Mouse (Mus musculus): ENCODE data around the gene Zbtb16.

The Zbtb16 gene

GRCm38 (mm10) chr9:48661225-48662023, 174.6 kb downstream of the Zbtb16 start:
- no peak for DNase-seq

- DNase-seq: no peak
Measured at GRCm38 (mm10) chr9:48655525-48656169, 180.4 kb downstream of the Zbtb16 start.

DNA sequence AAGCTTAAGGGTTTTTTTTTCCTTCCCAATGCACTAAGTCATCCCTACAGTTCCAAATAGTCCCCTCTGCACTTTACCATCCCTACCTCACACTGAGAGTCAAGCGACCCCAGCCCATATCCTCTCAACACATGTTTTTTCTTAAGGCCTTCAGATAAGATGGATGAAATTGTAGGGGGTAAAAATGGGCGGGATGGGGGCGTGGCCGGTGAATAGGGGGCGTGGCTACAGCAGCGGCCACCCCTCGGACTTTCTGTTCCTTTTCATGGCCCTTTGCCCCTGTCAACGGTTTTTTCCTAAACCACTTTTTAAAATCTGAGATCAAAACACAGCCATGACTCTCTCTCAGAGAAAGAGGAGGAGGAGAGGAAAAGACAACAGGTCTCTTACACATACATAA, 181.3 kb downstream of the Zbtb16 start:
- DNase-seq: no peak

DNA sequence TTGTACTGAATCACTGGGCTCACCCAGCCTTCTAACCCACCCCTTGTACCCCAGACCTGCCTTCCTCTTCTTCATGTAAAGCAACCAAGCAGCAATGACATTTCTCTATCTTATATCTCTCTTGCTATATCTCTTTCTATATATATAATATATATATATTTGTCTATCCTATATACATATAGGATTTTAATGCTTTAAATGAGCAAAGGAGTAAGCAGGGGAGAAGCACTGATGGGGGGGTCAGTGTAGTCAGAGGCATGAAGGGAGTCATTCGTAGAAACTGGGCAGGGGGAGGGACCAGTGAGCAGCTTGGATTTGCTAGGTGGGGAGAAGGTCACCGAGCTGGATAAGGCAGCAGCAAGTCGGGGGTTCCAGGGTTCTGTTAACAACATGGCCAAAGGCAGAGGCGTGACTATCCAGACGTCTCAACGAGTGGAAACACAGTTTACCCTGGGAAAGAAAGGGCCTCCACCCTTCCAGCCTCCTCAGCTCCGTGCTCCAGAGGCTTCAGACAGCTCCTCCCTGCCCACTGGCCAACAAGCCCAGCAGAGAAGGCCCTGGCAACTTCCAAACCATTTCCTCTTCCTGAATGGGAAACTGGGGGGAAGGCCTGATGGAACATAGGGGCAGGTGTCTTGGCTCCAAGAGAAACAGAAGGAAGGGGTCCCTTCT, 182.5 kb downstream of the Zbtb16 start:
- no peak for DNase-seq

DNA sequence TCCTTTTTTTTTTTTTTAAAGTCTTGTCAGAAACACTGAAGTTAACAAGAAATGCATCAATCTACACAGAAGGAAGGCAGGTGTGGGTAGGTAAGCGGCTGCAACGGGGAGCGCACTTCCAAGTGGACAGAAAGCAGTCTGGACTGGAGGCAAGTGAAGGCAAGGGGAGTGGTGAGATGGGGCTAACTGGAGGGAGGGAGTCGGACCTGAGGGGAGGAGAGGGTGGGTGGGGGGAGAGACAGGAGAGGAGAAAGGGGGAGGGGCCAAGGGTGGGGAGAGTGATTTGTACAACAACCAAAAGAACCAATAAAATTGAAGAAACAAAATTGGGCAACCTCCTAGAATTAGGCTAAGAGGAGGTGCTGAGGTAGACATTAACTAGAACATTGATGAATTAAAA, 184.0 kb downstream of the Zbtb16 start:
- DNase-seq: no peak

GRCm38 (mm10) chr9:48650846-48651245, 185.2 kb downstream of the Zbtb16 start:
- DNase-seq: no peak

DNA sequence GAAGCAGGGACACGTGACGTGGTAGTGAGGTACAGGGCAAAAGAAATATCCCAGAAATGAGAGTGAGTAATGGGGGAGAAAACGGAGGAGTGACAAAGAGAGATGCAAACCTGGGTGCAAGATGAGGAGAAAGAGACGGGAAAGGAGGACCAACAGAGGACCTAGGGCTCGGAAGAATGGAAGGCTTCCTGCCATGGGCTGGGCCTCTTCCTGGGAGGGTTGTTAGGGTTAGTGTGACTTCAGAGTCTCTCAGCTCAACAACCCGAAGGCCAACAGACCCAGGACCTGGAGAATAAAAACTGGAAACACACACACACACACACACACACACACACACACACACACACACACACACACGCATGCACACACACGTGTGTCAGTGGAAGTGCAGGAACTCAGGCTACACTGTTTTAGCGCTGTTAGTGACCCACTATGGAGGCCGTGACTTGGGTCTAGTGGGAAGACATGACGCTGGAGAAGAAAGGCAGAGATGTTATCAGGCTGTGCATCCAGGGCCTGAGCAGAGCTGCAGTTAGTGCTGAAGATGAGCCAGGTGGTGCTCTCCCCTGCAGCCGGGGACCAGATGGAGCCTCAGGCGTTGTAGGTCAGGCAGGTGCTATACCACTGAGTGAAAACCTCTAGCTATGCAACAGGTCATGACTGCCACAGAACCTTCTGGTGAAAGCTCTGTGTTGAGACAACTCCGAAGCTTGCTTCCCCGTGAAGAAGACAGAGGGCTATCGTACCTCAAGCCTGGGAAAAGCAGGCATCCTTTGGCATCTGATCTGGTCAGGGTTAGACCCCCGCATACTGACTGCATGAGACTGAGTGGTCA, 186.0 kb downstream of the Zbtb16 start:
- no peak for DNase-seq

DNA sequence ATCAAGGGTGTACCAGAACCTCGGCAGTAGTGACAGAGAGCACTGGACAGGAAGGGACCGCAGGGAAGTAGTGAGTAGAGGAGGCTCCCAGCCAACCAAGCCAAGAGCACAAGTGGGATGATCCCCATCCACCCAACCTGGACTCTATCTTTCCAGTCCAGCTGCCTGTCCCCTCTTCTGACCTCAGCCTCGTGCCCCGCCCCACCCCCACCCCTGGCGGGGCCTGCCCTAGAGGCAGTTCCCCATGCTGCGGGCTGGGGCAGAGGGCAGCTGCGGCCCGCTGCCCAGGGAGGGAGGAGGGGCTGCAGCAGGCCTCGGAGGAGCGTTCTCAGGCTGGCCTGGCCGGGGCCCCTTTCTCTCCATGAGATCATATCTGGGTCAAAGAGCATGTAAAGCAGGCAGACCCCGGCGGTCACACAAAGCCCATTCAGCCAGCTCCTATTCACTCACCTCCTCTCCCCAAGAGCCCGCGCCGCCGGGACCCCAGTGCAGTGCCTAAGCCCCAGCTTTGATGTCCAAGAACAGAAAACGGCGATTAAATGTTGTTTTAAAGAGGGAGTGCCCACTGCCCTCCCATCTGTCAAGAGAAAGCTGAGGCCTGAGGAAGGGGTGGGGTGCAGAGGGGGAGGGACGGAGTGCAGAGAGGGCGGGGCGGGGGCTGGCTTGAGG, 186.8 kb downstream of the Zbtb16 start:
- DNase-seq: peak; percentile 45 to 61

DNA sequence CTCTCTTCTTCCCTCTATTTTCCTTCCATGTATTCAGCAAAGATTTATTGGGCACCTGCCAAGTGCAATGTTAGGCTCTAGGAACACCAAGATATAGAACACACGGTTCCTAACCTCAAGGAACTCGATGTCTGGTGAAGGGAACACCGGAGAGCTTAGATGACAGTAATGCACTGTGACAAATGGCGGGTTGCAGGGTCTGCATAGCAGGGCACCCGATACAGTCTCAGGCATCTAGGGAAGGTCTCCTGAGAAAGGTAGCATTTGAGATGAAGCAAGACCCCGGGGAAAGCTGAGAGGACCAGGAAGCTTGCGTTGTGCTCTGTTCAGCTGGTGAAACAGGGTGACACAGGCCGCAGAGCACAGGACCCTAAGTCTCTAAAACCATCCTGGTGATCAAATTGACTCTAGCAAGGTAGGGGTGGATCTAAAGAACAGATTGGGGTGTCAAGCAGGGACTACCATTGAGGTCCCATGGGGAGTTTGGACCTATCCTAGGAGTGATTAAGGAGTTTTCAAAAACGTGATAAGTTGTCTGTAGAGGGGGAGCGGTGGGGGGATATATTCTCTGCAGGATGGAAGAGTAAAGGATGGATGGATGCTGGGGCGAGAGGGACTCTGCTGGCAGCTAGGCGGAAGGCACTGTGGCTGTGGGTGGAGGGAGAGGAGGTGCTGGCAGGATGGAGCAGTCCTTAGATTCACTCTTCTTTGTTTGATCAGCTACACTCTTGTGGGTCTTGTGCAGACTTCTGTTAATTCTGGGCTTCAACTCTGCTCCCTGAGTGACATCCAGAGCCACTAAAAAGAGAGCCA, 187.5 kb downstream of the Zbtb16 start:
- DNase-seq: no peak

- peak in 1 of 2 experiments; percentile 15 for DNase-seq
Measured at GRCm38 (mm10) chr9:48647648-48648284, 188.3 kb downstream of the Zbtb16 start.

DNA sequence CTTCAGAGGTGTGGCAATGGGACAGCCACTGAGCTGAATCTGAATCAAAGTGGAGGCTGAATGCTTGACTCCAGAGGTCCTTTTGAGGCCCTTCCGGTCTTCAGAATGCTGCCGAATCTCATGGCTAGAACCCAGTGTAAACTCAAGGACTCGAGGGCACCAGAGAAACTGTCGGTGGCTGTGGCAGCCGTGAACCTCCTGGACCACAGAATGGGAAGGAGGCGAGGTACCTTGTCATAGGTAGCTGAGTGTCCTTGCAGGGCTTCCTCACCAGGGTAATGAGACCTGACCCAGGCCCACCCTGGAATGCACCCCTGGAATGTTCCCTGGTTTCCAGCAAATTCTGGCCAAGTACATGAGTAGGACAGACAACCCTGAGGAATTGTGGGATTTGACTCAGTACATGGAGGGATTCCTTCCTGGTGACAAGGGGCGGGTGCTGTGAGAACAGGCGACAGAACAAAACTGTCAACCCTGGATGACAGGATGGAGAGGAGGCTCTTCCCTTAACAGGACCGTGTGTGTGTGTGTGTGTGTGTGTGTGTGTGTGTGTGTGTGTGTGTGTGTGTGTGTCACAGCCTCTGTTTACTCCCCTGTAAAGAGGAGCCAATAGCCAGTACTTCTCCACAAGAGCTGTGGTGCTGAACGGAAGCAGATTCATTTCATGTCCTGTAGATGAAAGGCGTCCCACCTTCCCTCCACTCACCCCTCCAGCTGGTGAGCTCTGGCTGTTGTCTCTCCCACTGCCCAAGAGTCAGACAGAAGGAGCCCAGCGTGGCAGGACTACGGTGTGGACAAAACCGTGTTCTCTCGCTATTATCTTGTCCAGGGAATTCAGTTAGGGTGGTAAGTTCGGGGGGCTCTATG, 189.0 kb downstream of the Zbtb16 start:
- no peak for DNase-seq

- DNase-seq: peak; percentile 72 to 77
Measured at GRCm38 (mm10) chr9:48646251-48646650, 189.8 kb downstream of the Zbtb16 start.

DNA sequence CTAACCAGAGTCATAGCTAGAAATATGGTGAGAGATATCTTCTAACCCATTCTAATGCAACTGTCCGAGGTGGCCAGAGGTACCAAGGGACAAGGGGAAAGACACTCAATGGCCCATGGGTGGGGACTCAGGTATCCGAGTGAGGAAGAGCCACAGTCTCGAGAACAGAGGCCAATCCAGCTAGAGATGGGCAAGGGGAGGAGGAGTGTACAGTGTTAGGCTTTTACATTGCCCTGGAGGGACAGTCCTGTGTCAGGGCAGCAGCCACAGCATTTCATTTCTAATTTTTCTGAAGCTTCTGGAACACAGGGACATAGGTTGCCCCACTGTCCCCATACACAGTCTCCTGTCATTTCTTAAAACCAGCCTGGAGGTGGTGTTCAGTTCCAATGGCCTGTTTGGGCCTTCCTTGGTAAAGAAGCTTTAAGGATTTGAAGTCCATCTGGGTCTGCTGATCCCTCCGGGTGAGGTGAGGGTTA, 190.3 kb downstream of the Zbtb16 start:
- no peak for DNase-seq

DNA sequence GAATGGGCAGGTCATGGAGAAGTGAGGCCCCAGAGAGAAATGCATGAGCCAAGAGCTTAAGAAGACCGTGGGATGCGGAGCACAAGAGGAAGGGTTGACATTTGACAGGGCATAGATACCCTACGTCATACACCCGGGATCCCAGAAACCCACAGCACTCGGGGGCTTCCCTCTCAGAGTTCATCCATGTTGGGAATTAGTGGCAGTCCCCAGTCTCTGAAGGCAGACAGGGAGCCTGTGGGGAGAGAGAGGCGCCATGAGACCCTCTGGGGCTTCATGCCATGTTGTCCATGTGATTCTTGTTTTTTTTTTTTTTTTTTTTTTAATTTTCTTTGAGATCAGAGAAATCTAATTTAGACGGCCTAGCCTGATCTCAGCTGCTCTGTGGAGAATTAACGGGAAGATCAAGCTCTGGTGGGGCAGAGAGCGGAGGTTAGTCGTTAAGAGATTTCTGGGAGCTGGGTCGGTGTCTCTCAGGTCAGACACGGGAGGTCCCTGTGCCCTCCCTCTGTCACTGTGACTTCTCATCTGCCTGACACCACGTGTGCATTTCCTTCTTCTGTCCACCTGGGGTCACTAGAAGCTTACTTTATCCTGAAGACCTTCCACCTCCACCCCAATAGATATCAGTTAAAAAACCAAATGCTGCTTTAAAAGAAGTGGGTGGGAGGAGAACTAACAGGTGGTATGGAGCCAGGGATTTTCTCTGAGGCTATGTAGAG, 190.9 kb downstream of the Zbtb16 start:
- peak in 1 of 2 experiments; percentile 50 for DNase-seq

- no peak for DNase-seq
Measured at GRCm38 (mm10) chr9:48644376-48644775, 191.6 kb downstream of the Zbtb16 start.

- DNase-seq: no peak
Measured at GRCm38 (mm10) chr9:48641636-48642035, 194.4 kb downstream of the Zbtb16 start.

DNA sequence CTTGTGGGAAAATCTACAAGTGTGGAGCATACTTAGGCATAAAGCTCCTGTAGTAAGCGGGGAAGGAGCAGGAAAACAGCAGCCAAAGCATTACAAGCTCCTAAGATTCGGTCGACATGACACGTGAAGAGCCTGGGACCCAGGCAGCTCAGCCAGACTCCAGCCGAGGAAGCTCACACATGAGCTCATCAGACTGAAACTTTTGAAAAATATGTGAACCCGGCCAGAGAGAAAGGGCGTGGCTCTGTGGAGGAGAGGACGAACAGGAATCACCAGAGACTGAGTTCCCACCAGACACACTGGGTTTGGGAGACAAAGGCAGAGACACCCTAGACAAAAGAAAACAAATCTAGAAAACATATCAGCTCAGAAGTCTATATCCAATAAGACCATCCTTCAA, 195.1 kb downstream of the Zbtb16 start:
- no peak for DNase-seq

DNA sequence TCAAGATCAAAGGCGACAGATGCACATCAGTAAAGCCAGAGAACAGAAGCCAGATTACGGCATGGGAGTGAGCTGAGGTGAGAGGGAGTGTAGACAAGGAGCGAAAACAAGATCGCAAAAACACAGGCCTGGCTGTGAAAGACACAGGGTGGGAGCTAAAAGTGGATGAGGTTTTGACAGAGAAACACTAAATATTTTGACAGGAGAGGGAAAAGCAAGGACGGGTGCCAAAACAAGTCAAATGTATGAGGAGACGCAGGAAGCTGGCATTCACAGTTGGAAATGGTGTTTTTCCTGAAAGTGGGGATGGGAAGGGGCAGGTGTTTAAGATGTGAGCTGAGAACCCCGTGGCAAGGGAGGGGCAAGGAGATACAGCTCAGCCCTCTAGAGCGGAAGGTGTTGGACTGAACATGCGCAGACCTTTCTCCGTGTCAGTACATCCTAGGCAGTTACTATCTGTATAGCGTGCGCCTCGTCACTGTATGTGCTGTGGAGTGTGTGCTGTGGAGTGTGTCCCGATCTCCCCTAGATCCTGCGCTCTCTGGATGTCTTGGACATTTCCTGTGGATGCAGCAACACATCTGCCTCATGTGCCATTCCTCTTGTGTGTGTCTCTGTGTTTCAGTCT, 197.7 kb downstream of the Zbtb16 start:
- DNase-seq: no peak

- DNase-seq: no peak
Measured at GRCm38 (mm10) chr9:48637161-48637560, 198.9 kb downstream of the Zbtb16 start.

All from kidney, postnatal 4 days (tissue).